Mouse (Mus musculus) E14TG2a.4 (cell line): ENCODE measurements around the gene S100a1.

ENCODE experiments used
- CTCF ChIP-seq: conservative IDR thresholded peaks from 2 replicates; pipeline ENCODE4 v1.5.1; 2014; ENCODE audit warnings: low read length
- NANOG ChIP-seq: IDR thresholded peaks from 2 replicates; pipeline ENCODE4 v1.6.1; 2014; ENCODE audit warnings: borderline replicate concordance, low read length, mixed read lengths
- POU5F1 ChIP-seq: IDR thresholded peaks from 2 replicates; pipeline ENCODE4 v1.6.1; 2014; ENCODE audit warnings: low read length, borderline replicate concordance

- TF ChIP-seq CTCF (no peak), NANOG (no peak), POU5F1 (no peak)
Measured at GRCm38 (mm10) chr3:90560008-90560628, 45.9 kb upstream of the S100a1 start, which contains the start of gene S100a3.
